Mouse (Mus musculus): ENCODE results near the gene Atxn1. TPM values are rescaled to one million over a fixed set of nuclear protein-coding genes. Genes with fewer than 3 reads are reported as not detected.

The Atxn1 gene
- total RNA-seq, 2 experiments from 2014 or later: under 0.01 to 2.4 TPM

DNA sequence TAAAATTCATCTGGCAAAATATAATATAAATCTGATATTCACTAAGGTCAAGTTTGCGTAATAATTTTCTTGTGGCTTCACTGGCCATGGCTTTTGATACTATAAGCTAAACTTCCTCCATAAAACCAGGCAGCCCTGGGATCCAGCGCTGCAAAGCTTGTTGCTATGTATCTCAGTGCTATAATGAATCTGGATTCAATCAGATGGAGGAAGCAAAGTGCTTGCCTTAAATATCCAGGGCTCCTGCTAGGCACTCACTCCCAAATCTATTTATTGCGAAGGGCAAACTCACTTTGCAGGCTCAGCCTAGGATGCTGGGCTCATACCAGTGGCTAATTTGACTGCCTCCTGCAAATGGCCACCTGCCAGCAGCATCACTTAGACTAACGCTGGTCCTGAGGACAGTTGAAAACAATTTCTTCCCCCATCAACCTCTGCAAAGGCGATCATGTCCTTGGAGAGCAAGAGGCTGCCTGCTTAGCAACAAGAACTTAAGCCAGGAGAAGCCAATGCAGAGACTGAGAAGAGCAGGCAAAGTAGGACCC is 122.2 kb downstream of the Atxn1 start:
- no peak for ATAC-seq (replicated peaks; ENCODE audit: low FRiP score, poor library complexity, severe bottlenecking)

DNA sequence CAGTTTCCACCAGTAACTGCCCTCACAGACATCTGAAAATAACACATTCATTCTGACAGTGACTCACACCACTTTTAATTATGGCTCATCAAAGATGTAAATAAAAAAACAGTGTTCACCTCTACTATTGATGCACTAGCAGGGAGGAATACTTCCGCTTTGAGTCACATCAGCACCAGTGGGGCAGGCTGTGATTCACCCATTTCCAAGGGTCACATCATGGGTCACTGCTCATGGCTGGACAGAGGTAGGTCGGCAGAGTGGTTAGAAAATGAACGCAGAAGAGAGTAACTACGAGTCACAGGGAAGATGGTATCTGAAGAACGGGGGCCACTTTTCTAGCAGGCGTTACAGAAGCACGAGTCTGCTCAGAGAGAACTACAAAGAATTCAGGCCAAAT is 124.9 kb downstream of the Atxn1 start:
- no peak for ATAC-seq (replicated peaks; ENCODE audit: low FRiP score, poor library complexity, severe bottlenecking)

DNA sequence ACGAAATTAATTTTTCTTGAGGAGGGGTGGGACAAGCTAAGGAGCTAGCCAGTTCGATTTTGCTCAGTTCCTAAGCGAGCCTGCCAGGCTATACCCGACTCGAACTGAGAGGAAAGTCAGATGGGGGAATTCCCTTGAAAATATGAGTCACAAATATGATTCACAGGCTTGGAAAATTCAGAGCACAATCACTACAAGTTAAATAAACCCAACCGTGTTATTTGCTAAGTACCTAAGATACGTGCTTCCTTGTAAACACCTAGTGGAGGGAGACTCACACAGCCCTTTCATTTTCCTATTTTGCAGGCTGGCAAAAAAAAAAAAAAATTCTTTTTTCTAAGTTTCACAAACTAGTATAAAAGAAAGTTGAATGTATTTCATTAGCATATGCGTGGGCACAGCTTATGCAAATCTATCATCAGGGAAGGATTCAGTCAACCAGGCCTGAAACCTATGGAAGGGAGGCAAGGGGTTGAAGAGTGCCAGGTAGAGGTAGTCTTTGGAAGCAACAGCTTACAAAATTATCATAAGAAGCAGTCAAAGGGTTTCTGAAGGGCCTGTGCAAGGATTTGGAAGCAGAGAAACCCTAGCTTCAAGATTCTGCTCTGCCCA is 127.1 kb downstream of the Atxn1 start:
- ATAC-seq (replicated peaks; ENCODE audit: low FRiP score, poor library complexity, severe bottlenecking): no peak

DNA sequence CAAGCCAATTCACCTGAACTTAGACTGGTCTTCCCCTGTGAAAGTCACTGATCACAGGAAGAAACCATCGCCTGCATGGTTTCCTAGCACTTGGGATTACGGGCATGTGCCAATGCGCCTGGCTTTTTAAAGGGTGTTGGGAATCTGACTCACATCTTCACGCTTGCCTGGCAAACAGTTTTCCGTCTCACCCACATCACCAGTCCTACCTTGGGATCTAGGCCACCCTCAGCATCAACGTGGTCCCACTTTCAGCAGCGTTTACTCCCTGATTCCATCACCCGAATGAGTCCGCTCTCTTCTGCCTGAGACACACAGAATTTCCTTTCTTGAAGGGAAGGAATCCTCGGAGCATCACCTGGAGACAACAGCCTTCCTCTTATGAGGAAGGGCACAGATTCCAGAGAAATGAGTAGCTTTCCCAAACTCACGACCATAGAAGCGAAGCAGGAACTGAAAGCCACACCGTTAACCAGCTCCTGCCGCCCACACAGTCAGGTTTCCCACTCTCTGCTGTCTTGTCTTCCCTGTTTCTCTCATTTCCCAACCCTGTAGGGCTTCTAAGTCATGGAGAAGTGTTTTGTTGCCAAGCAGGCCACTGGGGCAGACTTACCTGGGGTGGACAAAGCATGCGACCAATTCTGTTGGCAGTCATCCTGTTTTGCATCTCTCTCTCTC is 128.3 kb downstream of the Atxn1 start:
- ATAC-seq (replicated peaks; ENCODE audit: low FRiP score, poor library complexity, severe bottlenecking): no peak

DNA sequence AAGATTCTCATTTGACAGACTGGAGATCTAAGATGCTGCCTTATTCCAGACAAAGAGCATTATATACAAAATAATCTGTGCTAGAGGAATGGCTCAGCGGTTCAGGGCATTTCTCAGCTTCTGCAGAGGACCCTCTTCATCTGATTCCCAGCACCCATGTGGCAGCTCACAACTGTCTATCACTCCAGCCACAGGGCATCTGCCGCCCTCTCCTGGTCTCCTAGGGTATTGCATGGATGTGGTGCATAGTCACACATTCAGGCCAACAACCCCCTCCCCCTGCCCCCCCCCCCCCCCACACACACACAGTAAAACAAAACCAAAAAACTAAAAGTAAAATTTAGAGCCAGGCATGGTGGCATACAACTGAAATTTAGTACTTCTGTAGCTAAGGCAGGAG is 130.5 kb downstream of the Atxn1 start:
- ATAC-seq (replicated peaks; ENCODE audit: low FRiP score, poor library complexity, severe bottlenecking): no peak

DNA sequence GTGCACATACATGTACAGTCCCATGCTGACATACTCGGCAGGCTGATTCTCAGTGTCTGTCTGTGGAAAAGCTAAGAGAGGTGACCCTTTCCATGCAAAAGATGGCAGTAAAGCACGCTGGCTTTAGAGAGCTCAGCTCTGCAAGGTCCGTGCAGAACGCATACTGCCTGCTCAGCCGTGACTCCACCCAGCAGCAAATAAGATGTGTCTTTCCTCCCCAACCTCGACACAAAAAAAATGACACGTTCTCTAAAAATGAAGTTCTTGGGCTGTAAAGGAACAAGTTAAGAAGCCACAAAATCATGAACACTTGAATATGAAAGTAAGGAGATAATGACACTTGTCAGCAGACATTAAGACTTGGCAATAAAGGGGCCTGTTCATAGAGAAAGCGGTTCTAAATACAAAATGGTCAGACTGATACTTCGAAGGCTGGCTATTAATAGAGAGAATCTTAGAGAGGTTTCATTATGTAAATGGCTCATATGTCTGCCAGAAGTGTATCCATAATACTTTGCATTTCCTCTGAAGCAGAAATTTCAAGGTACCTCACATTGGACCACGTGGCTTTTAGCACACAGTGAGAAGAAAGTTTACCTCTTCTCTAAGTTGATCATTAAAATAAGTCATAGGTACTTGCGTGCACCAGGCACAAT is 132.0 kb downstream of the Atxn1 start:
- ATAC-seq (replicated peaks; ENCODE audit: low FRiP score, poor library complexity, severe bottlenecking): no peak

DNA sequence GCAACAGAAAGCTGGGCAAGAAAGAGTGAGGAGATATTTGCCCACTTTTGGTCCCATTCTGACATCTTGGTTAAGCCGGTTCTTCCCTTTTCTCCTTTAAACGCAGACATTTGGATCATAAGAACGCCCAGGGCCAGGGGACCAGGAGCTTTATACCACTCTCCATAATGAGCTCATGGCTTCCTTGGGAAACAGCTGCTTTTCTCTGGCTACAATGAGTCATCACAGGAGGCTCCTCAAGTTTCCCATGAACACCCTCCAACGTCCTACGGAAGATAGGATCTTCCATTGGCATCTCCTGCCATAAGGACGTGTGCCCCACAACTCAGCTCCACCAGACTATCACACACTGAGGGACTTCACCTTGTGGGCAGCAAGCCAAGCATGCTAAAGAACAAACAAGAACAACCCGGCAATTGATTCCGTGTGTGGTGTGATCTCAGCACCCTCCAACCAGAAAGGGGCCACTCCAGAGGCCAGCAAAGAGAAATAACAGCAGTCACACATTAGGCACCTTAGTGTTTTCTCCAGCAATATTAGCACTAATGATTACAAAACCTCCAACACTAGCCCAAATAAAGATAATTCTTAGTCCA is 135.4 kb downstream of the Atxn1 start:
- ATAC-seq (replicated peaks; ENCODE audit: low FRiP score, poor library complexity, severe bottlenecking): no peak

DNA sequence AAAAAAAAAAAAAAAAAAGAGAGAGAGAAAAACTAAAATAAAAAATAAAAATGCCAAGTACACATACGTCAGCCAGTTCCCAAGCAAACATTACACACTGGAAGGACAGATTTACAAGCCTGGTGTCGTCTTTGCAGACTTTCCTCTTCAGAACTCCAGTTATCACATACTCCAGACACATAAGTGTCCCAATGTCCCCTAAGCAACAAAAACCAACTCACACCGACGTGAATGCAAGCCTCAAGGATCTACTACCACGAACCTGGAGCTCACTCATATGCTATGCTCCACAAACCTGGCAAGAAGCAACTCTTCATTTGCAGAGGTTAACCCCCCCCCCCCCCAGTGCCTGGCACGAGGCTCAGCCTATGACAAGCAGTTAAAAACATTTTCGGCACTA is 136.8 kb downstream of the Atxn1 start:
- ATAC-seq (replicated peaks; ENCODE audit: low FRiP score, poor library complexity, severe bottlenecking): no peak

DNA sequence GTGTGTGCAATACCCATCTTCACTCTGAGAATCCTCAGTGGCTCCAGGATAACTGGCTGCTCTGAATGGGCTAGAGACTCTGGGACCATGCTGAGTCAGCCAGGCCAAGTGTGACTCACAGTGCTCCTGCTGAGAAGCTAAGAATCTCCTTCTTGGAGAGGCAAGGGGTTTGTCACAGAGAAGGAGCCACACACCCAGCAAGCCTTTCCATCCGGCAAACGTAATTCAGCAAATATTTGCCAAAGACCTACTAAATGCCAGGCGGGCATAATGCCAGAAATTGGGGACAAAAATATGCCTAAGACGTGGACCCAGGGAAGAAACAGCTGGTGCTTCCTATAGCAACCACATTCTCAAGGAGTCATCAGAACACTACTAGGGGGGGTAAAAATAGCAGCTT is 137.2 kb downstream of the Atxn1 start:
- no peak for ATAC-seq (replicated peaks; ENCODE audit: low FRiP score, poor library complexity, severe bottlenecking)

DNA sequence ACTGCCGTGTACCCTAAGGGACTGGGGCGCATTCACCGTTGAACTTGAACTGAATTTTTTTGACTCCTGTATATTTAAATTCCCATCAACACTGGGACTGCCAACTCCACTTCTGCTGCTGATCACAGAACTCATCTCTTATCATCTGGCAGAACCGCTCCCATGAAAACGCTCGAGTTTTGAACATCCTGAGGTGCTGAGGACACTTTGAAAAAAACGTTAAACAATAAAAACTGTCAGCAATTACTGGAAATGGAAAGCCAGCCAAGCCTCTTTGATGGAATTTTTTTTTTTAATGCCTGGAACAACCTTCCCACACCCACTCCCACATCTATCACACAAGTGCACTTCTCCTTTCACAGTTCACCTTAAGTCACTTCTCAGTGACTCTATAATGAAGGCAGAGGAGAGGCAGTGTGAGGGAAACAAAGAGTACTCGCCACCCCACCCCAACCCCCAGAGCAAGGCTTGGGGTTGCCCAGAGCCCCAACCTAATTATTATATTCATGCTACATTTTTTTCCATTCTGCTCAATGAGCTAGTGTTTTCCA is 137.7 kb downstream of the Atxn1 start:
- ATAC-seq (replicated peaks; ENCODE audit: low FRiP score, poor library complexity, severe bottlenecking): no peak

DNA sequence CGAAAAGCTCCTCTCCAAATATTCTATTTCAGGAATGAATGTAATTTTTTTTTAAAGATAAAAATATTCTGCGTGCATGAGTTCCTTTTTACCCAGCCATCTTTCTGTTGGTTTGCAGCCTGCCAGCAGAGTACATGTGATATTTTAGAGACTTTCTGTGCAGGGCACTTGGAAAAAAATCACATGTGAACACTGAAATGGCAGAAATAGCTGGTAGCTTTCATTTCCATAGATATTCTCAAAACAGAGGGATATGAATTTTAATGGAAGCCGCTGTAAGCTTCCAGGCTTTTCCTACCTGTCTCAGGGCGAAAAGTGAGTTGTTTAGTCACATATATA is 142.3 kb downstream of the Atxn1 start:
- ATAC-seq (replicated peaks; ENCODE audit: low FRiP score, poor library complexity, severe bottlenecking): no peak

DNA sequence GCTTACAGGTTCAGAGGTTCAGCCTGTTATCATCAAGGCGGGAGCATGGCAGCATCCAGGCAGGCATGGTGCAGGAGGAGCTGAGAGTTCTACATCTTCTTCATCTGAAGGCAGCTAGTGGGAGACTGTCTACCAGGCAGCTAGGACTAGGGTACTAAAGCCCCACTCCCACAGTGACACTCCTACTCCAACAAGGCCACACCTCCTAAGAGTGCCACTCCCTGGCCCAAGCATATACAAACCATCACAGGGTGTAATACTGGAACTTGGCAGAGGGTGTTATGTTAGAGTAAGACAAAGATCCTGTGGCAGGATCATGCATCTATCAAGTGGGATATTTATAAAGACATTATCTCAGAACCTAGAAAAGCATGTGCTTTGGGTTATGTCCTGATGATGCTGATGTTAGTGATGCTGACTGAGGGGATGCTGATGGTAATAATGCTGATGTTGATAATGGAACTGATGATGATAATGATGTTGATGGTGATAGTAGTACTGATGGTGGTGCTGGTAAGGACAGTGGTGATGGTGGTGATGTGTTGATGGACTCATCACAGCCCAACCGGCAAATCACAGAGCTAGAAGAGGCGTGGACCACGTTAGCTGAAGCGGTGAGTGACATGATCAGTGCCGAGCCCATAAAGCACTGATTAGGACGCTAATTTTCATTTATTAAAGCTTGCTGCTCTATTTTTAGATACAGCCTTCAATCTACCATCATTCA is 142.9 kb downstream of the Atxn1 start:
- ATAC-seq (replicated peaks; ENCODE audit: low FRiP score, poor library complexity, severe bottlenecking): no peak

DNA sequence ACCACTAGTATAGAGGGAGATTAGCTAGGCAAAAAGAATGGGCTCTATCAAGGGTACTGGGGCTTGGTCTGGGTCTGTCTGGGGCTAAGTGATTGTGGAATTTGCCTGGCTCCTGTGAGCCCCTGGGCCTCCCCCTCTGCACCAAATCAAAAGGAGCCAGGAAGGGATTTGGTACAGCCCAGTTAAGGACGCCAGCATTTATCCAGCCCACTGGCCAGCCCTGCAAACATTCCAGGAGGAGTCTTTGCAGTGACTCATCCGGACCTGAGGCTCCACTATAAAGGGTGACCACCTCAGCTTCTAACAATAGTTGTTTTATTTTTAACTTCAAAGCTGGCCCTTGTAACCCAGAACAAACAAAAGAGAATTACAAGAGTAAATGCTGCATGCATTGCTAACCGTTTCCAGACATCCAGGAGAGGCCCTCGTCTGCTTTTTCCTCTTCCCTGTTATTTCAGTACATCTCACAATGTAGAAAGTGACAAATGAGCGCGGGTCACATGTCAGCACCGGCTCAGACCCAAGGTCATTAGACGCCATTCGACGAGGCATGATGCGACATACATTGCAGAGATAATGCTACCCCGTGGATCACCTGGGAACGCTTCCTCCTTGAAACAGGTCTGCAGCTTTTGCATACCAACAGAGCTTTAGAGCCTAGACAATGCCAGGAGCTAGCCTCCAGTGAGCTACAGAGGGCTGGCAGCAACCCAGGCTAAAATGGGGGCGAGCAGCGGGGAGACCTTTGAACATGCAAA is 144.2 kb downstream of the Atxn1 start:
- ATAC-seq (replicated peaks; ENCODE audit: low FRiP score, poor library complexity, severe bottlenecking): no peak

DNA sequence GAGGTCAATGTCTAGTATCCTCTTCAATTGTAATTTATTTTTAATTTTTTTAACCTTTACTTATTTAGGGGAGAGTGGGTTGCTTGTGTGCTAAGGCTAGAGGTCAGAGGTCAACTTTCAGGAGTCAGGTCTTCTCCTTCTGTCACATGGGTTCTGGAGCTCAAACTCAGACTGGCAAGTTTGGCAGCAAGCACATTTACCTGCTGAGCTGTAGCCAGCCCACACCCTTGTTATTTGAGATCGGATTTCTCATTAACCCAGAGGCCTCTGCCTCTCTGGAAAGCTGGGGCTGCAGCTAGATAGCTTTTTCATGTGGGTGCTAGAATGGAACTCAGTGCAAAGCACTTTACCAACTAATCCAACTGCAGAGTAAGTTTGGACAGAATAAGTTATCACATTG is 148.1 kb downstream of the Atxn1 start:
- ATAC-seq (replicated peaks; ENCODE audit: low FRiP score, poor library complexity, severe bottlenecking): no peak

DNA sequence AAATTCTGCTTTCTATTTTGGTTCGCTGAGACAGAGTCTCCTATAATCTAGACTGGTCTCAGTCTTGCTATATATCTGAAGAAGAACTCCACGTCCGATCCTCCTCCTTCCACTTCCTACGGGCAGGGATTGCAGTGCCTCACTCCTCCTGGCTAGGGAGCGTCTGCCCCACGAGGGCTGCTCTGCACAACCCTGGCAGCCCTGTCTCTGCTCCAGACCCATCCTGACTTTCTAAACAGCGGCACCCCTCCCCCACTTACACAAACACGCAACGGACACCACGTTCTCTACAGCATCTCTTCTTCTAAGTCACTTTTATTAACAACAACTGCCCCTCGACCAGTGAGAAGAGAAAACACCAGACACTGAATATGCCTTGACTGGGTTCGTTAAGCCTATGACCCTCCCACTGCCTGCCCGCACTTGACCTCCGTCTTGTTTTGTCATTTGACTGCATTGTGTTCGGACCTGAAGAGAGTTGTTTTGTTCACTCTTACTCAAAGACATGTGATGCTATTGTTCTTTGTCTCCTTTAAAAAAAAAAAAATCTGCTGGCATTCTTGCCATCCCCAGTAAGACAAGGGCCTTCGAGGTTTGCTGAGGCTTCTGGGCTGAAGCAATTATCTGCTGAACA is 154.9 kb downstream of the Atxn1 start:
- ATAC-seq (replicated peaks; ENCODE audit: low FRiP score, poor library complexity, severe bottlenecking): no peak

DNA sequence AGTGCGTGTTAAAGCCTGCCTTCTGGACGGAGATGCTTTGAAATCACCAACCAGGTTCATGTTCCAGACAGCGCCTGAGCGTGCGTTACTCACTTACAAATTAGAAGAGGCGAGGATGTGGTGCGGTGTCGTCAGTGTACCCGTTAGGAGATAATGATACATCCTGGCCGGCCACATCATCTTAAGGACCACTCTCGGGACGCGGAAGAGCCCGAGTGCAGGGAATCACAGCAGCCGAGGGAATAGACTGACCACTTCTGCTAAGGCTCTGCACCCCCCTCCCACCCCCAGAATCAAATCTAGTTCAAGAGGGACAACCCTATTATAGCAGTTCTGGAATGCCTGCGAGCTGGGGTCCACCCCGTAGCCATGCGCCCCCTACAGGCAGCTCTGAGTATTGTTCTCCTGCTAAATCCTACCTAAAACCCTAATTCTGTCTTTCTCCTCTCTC is 157.2 kb downstream of the Atxn1 start:
- ATAC-seq (replicated peaks; ENCODE audit: low FRiP score, poor library complexity, severe bottlenecking): peak; percentile 67; the same call in 1 of the 2 replicates

DNA sequence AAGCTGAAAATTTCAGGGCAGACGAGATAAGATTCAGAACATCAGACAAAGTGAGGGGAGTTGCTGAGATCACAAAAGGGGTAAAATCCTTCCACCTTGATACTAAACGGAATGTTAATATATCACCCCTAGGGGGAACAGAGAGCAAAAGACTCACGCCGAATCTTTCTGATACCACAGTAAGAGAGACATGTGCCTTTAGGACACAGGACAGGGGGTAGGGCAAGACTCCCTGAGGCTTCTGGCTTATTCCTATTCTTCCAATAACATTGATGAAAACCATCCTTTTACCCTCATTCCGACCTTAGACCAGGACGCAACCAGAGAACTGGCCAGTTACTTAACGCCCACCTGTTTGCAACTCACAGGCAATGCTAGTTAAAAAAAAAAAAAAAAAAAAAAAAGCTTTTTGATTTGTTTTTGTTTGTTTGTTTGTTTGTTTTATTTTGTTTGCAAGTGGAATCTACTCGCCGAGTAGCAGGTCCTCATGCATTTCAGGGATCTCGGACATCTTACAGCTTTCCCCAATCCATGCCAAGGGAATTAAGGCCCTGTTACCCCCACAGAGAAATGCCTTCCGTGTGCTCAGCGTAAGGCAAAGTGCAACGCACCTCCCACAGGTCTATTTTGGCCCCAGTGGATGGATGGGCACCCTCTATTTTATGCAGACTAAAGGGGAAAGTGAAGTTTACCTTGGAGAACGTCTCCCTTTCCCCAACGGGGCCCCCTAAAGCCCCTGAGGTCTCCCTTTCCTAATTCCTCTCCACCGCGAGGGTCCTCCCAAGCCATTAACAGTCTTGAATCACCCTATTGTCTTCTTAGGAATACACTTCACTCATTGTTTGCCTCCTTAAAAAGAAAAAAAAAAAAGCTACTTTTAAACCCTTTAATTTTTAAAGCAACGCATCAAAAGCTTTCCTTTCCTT is 157.9 kb downstream of the Atxn1 start:
- ATAC-seq (replicated peaks; ENCODE audit: low FRiP score, poor library complexity, severe bottlenecking): no peak

Data from erythroblast, adult 5-6 weeks (primary cell).